Mouse (Mus musculus): ENCODE data around the gene Cyp4f39. TPM values are rescaled to one million over a fixed set of nuclear protein-coding genes. Genes with fewer than 3 reads are reported as not detected.
A peak's percentile ranks its signal among the peaks of the same experiment; 100 is the strongest.
"Not testable (repeated sequence)": the region's sequence is repeated elsewhere in the genome, so short reads cannot be mapped to it uniquely, and the experiment has no call there.

Gene Cyp4f39
- total RNA-seq, 2 experiments from 2014 or later, result not detected

- DNase-seq (ENCODE audit: low spot score in 2 of 2), result no peak
- intact Hi-C loops (cut with DNase I), result no loop called here
These were observed 70.3 kb downstream of the Cyp4f39 start for GRCm38 (mm10) chr17:32522816-32523215.

- no peak for DNase-seq (ENCODE audit: low spot score in 2 of 2)
- intact Hi-C loops (cut with DNase I), result no loop called here
These were observed 71.4 kb downstream of the Cyp4f39 start for GRCm38 (mm10) chr17:32523895-32524294.

- DNase-seq (ENCODE audit: low spot score in 2 of 2); intact Hi-C loops (cut with DNase I): not testable (repeated sequence)
These were observed 73.8 kb downstream of the Cyp4f39 start for GRCm38 (mm10) chr17:32526341-32526740.

GRCm38 (mm10) chr17:32527748-32528147, 75.2 kb downstream of the Cyp4f39 start:
- intact Hi-C loops (cut with DNase I), result no loop called here
- no peak for DNase-seq (ENCODE audit: low spot score in 2 of 2)

GRCm38 (mm10) chr17:32528408-32529337, 76.2 kb downstream of the Cyp4f39 start:
- peak; percentile 76 to 77 for DNase-seq (ENCODE audit: low spot score in 2 of 2)
- intact Hi-C loops (cut with DNase I), result no loop called here

- DNase-seq (ENCODE audit: low spot score in 2 of 2); intact Hi-C loops (cut with DNase I): not testable (repeated sequence)
These were observed 79.8 kb downstream of the Cyp4f39 start for GRCm38 (mm10) chr17:32532356-32532755.

GRCm38 (mm10) chr17:32534068-32534467, 81.5 kb downstream of the Cyp4f39 start:
- no peak for DNase-seq (ENCODE audit: low spot score in 2 of 2)
- intact Hi-C loops (cut with DNase I), result no loop called here

- peak; percentile 49 to 66 for DNase-seq (ENCODE audit: low spot score in 2 of 2)
- intact Hi-C loops (cut with DNase I), result not testable (repeated sequence)
These were observed 83.7 kb downstream of the Cyp4f39 start, which contains the start of gene Cyp4f16 for GRCm38 (mm10) chr17:32536051-32536866. Gene Cyp4f16, plus strand, starts transcription at chr17:32536558.

GRCm38 (mm10) chr17:32536867-32537250, 84.3 kb downstream of the Cyp4f39 start:
- intact Hi-C loops (cut with DNase I), result no loop called here
- no peak for DNase-seq (ENCODE audit: low spot score in 2 of 2)

Other genes with a start within 250 kb of the Cyp4f39 start
- gene Brd4, start 168.0 kb upstream of the Cyp4f39 start, total RNA-seq (2021), result 100 to 1,000 TPM; 103 to 147 TPM
- gene Akap8, start 131.5 kb upstream of the Cyp4f39 start, total RNA-seq (2021), result 100 to 1,000 TPM in 1 of 2 experiments, 10 to 100 TPM in 1; 64.3 to 120 TPM
- gene Akap8l, start 102.1 kb upstream of the Cyp4f39 start, total RNA-seq (2021), result 100 to 1,000 TPM; 155 to 294 TPM
- gene Wiz, start 63.3 kb upstream of the Cyp4f39 start, total RNA-seq (2021), result 10 to 100 TPM; 52.3 to 53.2 TPM
- 1 to 10 TPM; 2.6 to 3.4 TPM for gene Rasal3, start 49.1 kb upstream of the Cyp4f39 start, total RNA-seq (2021)
- gene Pglyrp2, start 28.6 kb upstream of the Cyp4f39 start, total RNA-seq (2021), result not detected
- 1 to 10 TPM; 3.0 to 4.4 TPM for gene Cyp4f17, start 53.3 kb downstream of the Cyp4f39 start, total RNA-seq (2021)
- 1 to 10 TPM; 4.4 to 4.6 TPM for gene Cyp4f16, start 83.8 kb downstream of the Cyp4f39 start, total RNA-seq (2021)
- gene Cyp4f37, start 168.6 kb downstream of the Cyp4f39 start, total RNA-seq (2021), result not detected
- gene Cyp4f40, start 206.2 kb downstream of the Cyp4f39 start, total RNA-seq (2021), result not detected
- gene Cyp4f15, start 232.9 kb downstream of the Cyp4f39 start, total RNA-seq (2021), result 10 to 100 TPM; 18.3 to 19.3 TPM

Measured in left cerebral cortex, postnatal 36 days (tissue).